16 mouse cellular contexts compared by ENCODE assay signal in the genomic region with DNA sequence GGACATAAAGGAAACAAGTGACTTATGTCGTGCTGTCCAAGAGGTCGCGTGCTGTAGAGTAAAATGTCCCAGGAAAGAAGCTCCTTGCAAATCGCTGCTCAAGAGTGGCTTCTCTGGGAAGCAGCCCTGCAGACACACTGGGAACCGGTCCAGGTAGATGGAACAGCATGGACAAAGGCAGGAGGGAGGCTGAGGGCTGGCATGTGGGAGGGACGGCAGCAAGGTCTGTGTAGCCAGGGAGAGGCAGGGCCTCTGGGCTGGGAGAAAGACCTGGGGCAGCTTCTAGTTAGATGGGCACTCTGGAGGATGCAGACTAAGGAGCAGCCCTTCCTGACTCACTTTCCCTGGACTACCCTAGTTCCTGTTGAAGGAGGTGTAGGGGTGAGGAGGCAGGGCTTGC.
DNase-seq lines count a peak whose midpoint lies in the region; ATAC-seq lines count a peak whose summit lies in the region.
"Had no signal": no experiment of that assay in that cellular context is flagged by ENCODE, and none has a peak within 500 bp of the region (broad histone marks: within the 10 kb centered on the region; RNA-seq: fewer than 3 reads in every experiment).

No protein-coding gene starts in this region.

- no peaks in the 10 kb centered on the region for H3K36me3 ChIP-seq in midbrain, embryonic 11.5 days (ENCODE audit: control insufficient read depth, insufficient read depth, low read length)
- H3K36me3 ChIP-seq in midbrain, embryonic 13.5 days, result no peaks in the 10 kb centered on the region
- no peaks in the 10 kb centered on the region for H3K36me3 ChIP-seq in limb, embryonic 10.5 days
- H3K36me3 ChIP-seq: embryonic facial prominence, embryonic 15.5 days; G1E; hindbrain, embryonic 13.5 days; limb, embryonic 12.5 days had no signal

- no peak overlapping the region for H3K9ac ChIP-seq in midbrain, embryonic 11.5 days (ENCODE audit: low read length)
- no peak overlapping the region for H3K9ac ChIP-seq in midbrain, embryonic 13.5 days (replicated peaks)
- H3K9ac ChIP-seq: embryonic facial prominence, embryonic 15.5 days; forebrain, embryonic 13.5 days; hindbrain, embryonic 13.5 days; limb, embryonic 12.5 days; liver, postnatal 0 days had no signal

- H3K27ac ChIP-seq in midbrain, embryonic 11.5 days (ENCODE audit: low read depth, low read length), result no peak overlapping the region
- no peak overlapping the region for H3K27ac ChIP-seq in midbrain, embryonic 13.5 days
- 0 out of 2 replicates have a peak overlapping the region, but pooled peaks have one; percentile 37 for H3K27ac ChIP-seq in limb, embryonic 10.5 days
- H3K27ac ChIP-seq: embryonic facial prominence, embryonic 15.5 days; forebrain, embryonic 13.5 days; hindbrain, embryonic 13.5 days; limb, embryonic 12.5 days had no signal

- no peak for DNase-seq in cerebellum, postnatal 4 days (ENCODE audit: low spot score in 2 of 2)
- DNase-seq in midbrain, embryonic 11.5 days (ENCODE audit: low spot score, missing footprints), result peak; percentile 70
- DNase-seq in cerebellum, adult 11-12 months, result peak; percentile 90
- DNase-seq in limb, embryonic 10.5 days (ENCODE audit: low spot score), result no peak
- DNase-seq in kidney, adult 9 months, result no peak
- no peak for DNase-seq in layer of hippocampus, postnatal 14 days (ENCODE audit: low spot score in 2 of 2)
- DNase-seq: kidney, adult 2 months; liver, postnatal 0 days had no signal

- WGBS in midbrain, embryonic 11.5 days, result 72% methylated on average over 6 of the region's 6 CpGs
- 78% methylated on average over 6 of the region's 6 CpGs for WGBS in midbrain, embryonic 13.5 days
- 79% methylated on average over 6 of the region's 6 CpGs for WGBS in limb, embryonic 10.5 days

- ATAC-seq in cerebellum, adult (ENCODE audit: insufficient number of reproducible peaks, low FRiP score, low TSS enrichment), result peak; percentile 59; the same call in 1 of the 2 replicates
- no peak for ATAC-seq in midbrain, embryonic 11.5 days (ENCODE audit: low FRiP score)
- ATAC-seq in midbrain, embryonic 13.5 days, result no peak
- ATAC-seq: forebrain, embryonic 13.5 days; liver, postnatal 0 days had no signal

- H3K4me2 ChIP-seq in midbrain, embryonic 11.5 days, result no peak overlapping the region
- no peak overlapping the region for H3K4me2 ChIP-seq in midbrain, embryonic 13.5 days (replicated peaks)
- H3K4me2 ChIP-seq: embryonic facial prominence, embryonic 15.5 days; forebrain, embryonic 13.5 days; heart, embryonic 11.5 days; hindbrain, embryonic 13.5 days; limb, embryonic 12.5 days had no signal

- no peak overlapping the region for H3K4me3 ChIP-seq in midbrain, embryonic 11.5 days (ENCODE audit: low read depth, low read length)
- H3K4me3 ChIP-seq in midbrain, embryonic 13.5 days (replicated peaks), result no peak overlapping the region
- no peak overlapping the region for H3K4me3 ChIP-seq in limb, embryonic 10.5 days
- H3K4me3 ChIP-seq: embryonic facial prominence, embryonic 15.5 days; forebrain, embryonic 13.5 days; hindbrain, embryonic 13.5 days; limb, embryonic 12.5 days had no signal

- H3K4me1 ChIP-seq in midbrain, embryonic 11.5 days (ENCODE audit: control insufficient read depth, insufficient read depth, low read length), result peaks cover 8% of the 10 kb centered on the region
- H3K4me1 ChIP-seq in midbrain, embryonic 13.5 days (replicated peaks), result peaks cover 57% of the 10 kb centered on the region
- peaks cover 63% of the 10 kb centered on the region for H3K4me1 ChIP-seq in limb, embryonic 10.5 days

- H3K27me3 ChIP-seq in midbrain, embryonic 11.5 days (ENCODE audit: control insufficient read depth, insufficient read depth, low read length), result no peaks in the 10 kb centered on the region
- no peaks in the 10 kb centered on the region for H3K27me3 ChIP-seq in midbrain, embryonic 13.5 days
- H3K27me3 ChIP-seq in limb, embryonic 10.5 days (ENCODE audit: low read depth, poor library complexity, severe bottlenecking), result 0 out of 2 replicates have a peak, but pooled peaks cover 3% of the 10 kb centered on the region
- H3K27me3 ChIP-seq: embryonic facial prominence, embryonic 15.5 days; forebrain, embryonic 13.5 days; hindbrain, embryonic 13.5 days; limb, embryonic 12.5 days had no signal

- H3K9me3 ChIP-seq in midbrain, embryonic 11.5 days (ENCODE audit: control insufficient read depth, low read length), result no peaks in the 10 kb centered on the region
- no peaks in the 10 kb centered on the region for H3K9me3 ChIP-seq in midbrain, embryonic 13.5 days
- H3K9me3 ChIP-seq in limb, embryonic 10.5 days (replicated peaks), result no peaks in the 10 kb centered on the region
- H3K9me3 ChIP-seq: embryonic facial prominence, embryonic 15.5 days; forebrain, embryonic 13.5 days; G1E; hindbrain, embryonic 13.5 days; limb, embryonic 12.5 days had no signal

Comparison
In these comparisons a context has a peak if more than half of its experiments do, and no peak if none do; other contexts are left out.
1. DNase-seq: peak in midbrain, embryonic 11.5 days (single experiment) and cerebellum, adult 11-12 months (single experiment); none in cerebellum, postnatal 4 days (0 of 2), limb, embryonic 10.5 days (single experiment), kidney, adult 9 months (single experiment) and layer of hippocampus, postnatal 14 days (0 of 2).